Mouse (Mus musculus) olfactory bulb, adult 2 months (tissue): ENCODE data around the gene Vars2. TPM values are rescaled to one million over a fixed set of nuclear protein-coding genes. Genes with fewer than 3 reads are reported as not detected.

Experiments
- H3K27ac ChIP-seq: fragments of 200-500 bp; 2 replicates; pipeline ENCODE4 v1.5.1; 2012; ENCODE audit warnings: low read depth, low read length; ENCODE audit not compliant: insufficient read depth
- H3K4me1 ChIP-seq: fragments of 200-500 bp; 2 replicates; pipeline ENCODE4 v1.6.1; 2012; ENCODE audit warnings: low read length; ENCODE audit not compliant: control insufficient read depth, insufficient read depth
- H3K4me3 ChIP-seq: fragments of 200-500 bp; 2 replicates; pipeline ENCODE4 v1.5.1; 2012; ENCODE audit warnings: mild to moderate bottlenecking, low read depth, low read length, moderate library complexity; ENCODE audit not compliant: insufficient read depth
- CTCF ChIP-seq: fragments of 200-500 bp; IDR thresholded peaks from 2 replicates; pipeline ENCODE4 v1.5.1; 2012; ENCODE audit warnings: low read depth, mild to moderate bottlenecking, low read length, moderate library complexity; ENCODE audit not compliant: insufficient read depth
- POLR2A ChIP-seq: fragments of 200-500 bp; IDR thresholded peaks from 2 replicates; pipeline ENCODE4 v1.6.1; 2012; ENCODE audit warnings: mild to moderate bottlenecking, low read depth, low read length, moderate library complexity; ENCODE audit not compliant: insufficient read depth
- WGBS: fragments of 180-500 bp; shearing (Covaris S2); methylation state at CpG from one replicate; pipeline ENCODE4 v1.1.7; 2018; 5-methylcytosine and 5-hydroxymethylcytosine counted together
- polyA plus RNA-seq: library from polyadenylated mRNA; stranded (reverse); fragments of >200 nt; gene quantifications from 2 replicates; pipeline ENCODE4 v1.2.4, GENCODE M21; 2012; ENCODE audit warnings: low replicate concordance; ENCODE audit not compliant: missing spikeins, insufficient read depth, insufficient read length

Vars2 gene
- polyA plus RNA-seq, 1 experiment, result not detected

DNA sequence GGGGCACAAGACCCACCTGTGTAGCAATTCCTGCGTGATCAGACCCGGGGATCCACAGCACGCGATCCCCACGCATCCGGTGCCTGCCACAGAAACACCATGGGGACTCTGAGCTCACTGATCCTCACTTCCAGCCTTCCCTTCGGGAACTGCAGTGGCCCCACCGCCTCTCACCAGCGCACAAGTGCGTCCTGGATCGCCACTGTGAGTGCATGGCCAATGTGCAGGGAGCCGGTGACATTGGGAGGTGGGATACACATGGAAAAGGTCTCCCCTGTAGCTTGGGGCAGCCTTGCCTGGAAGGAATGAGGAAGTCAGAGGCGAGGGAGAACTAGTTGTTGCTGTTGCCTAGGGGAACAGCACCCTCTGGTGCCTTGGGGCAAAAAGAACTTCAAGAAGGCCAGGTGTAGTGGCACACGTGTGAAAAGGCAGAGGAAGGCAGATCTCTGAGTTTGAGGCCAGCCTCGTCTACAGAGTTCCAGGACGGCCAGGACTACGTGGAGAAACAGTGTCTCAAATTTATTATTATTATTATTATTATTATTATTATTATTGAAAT, 1.4 kb downstream of the Vars2 start:
- Histone ChIP-seq H3K27ac (no peak overlapping the region), H3K4me1 (peaks cover 17% of the 10 kb centered on the region), H3K4me3 (no peak overlapping the region)
- TF ChIP-seq POLR2A (no peak), CTCF (no peak)
- WGBS, result 73% methylated on average over 17 of the region's 17 CpGs

DNA sequence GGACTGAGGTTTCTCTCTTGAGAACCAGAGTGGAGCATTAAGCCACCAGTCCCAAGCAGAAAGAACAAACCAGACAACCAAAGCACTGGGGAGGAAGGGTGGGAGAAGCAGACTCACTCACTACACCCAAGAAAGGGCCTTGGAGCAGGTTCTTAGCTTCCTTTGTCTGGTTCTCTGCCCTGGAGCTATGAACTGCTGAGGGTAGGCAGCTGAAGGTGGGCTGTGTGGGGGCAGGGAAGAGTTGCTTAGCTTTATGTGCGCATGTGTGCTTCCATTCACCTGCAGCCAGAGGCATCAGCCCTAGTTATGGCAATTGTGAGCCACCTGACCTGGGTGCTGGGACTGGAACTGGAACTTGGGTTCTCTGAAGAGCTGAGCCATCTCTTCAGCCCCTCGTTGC, 14.3 kb downstream of the Vars2 start:
- H3K4me1 ChIP-seq, result no peaks in the 10 kb centered on the region
- 65% methylated on average over 2 of the region's 2 CpGs for WGBS
- H3K27ac ChIP-seq, result no peak overlapping the region
- no peak overlapping the region for H3K4me3 ChIP-seq
- TF ChIP-seq POLR2A, result no peak
- TF ChIP-seq CTCF, result no peak

DNA sequence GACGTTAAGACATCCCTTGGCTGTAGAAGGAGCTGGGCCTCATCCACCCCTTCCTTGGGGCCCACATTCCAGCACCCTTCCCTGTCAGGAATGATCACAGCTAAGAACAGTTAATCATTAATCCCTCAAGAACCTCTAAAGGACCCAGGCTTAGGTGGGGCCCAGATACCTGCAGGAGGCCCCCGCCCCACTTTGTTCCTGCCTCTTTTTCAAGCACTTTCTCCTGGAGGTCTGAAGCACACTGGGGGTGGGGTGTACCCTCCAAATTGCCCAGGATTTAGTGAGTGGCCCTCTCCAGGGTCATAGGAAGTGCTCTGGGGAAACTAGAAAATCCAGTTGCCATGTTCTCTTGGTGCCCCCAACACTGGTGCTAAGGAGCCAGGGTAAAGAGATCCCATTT, 18.0 kb downstream of the Vars2 start:
- Histone ChIP-seq H3K4me1 (no peaks in the 10 kb centered on the region), H3K4me3 (no peak overlapping the region), H3K27ac (no peak overlapping the region)
- TF ChIP-seq POLR2A, result no peak
- TF ChIP-seq CTCF, result no peak
- WGBS, result 84% methylated on average over 2 of the region's 2 CpGs

DNA sequence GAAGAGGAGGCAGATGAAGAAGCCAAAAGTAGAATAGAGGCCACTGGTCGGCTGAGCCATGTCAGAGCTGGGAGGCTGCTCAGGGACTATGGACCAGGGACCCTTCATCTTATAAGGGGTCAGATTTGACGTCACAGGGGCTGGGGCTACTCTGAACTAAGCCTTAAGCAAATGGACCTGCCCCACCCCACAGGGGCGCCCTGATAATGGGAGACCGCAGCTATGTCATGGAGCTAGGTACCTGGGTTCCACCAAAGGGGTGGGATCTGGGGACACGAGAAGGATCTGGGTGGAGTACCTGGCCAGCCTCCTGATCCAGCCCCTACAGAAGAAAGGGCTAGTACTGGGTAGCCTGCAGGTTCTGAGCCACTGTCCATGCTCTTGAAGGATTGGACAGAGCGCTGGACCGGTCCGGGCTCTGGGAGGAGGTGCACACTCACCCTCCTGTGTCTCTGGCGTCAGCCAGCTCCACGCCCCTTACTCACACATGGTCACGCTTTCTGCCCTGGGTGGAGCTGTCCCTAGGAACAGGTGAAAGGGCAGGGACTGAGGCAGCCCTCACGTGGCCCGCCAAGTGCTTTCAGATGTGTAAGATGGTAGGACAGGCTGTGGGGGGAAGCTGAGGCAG, 23.7 kb downstream of the Vars2 start, which contains the start of gene Mucl3:
Mucl3 (minus strand) TSS at position 87 of the 628 bp plus-strand sequence.
- WGBS, result 71% methylated on average over 13 of the region's 13 CpGs
- Histone ChIP-seq H3K4me1 (no peaks in the 10 kb centered on the region), H3K4me3 (no peak within 1 kb of the TSS), H3K27ac (no peak within 1 kb of the TSS)
- TF ChIP-seq POLR2A, result no peak
- TF ChIP-seq CTCF, result no peak

DNA sequence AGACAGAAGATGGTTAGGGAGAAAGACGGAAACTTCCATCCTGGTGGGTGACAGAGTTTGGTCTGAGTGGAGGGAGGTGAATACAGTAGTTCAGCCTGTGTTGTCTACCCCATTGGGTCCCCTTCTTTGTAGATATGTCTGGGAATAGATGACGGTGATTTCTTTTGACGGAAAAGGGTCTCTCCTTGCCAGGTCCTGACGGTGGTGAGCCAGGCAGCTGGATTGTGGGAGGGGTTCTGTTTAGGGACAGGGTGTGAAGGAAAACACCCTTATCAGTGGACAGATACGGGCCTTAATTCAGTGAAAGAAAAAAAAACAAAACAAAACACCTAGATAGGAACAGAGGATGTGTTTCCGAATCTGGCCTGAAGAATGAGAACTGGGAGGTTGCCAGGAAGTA, 28.0 kb downstream of the Vars2 start:
- Histone ChIP-seq H3K4me3 (no peak overlapping the region), H3K27ac (no peak overlapping the region), H3K4me1 (peaks cover 7% of the 10 kb centered on the region; the same call in 1 of the 2 replicates)
- WGBS, result 81% methylated on average over 6 of the region's 6 CpGs
- TF ChIP-seq CTCF (no peak), POLR2A (no peak)

DNA sequence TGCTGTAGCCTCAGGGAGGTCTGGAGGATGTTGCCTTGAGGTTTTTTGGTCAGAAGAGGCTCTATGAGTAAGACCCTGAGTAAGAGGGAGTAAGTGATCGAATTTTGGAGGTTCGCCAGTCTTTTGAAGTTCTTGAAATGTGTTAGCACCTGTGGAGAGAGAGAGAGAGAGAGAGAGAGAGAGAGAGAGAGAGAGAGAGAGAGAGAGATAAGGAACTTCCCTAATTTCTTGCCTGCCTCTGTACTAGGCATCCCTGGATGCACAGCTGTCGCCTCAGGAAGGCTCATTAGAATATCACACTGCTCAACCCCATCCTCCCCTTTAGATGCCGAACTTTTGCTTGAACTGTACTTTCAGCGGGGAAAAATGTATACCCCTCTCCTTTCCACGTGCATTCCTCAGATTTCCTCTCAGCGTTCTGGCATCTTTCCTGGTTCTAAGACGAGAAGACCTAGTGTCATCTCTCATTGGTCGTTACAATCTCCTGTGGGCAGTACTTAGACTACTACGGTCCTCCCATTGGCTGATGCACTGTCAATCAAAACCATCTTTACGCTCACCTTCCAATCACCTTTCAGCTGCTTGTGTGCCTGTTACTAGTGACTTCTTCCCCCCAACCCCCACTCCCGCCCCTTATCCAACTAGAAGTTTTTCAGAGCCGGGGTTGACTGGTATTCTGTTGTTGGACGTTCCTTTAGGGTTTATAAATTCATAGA, 28.8 kb downstream of the Vars2 start:
- H3K4me3 ChIP-seq, result no peak overlapping the region
- peaks cover 11% of the 10 kb centered on the region for H3K4me1 ChIP-seq
- no peak overlapping the region for H3K27ac ChIP-seq
- no peak for TF ChIP-seq CTCF
- no peak for TF ChIP-seq POLR2A
- 31% methylated on average over 14 of the region's 14 CpGs for WGBS

DNA sequence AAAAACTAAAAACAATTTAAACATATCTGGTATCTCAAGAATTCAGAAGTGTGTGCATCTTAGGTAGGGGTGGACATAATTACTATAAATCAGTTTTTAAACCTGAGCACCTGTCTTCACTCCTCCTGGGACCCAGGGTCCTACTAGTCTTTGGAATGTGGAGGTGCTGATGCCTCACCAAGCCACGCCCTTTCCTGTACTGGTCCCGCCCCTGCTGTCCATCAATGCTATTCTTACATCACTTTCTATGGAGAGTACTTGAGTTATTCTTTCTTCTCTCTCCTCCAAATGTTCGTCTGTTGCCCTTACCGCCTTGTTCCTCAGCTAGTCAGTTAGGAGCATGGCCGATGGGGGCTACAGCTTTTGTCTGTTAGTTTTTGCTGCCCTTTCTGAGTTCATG, 31.0 kb downstream of the Vars2 start:
- H3K4me3 ChIP-seq, result no peak overlapping the region
- WGBS, result 44% methylated on average over 5 of the region's 5 CpGs
- peaks cover 13% of the 10 kb centered on the region for H3K4me1 ChIP-seq
- TF ChIP-seq CTCF, result no peak
- no peak for TF ChIP-seq POLR2A
- H3K27ac ChIP-seq, result no peak overlapping the region

DNA sequence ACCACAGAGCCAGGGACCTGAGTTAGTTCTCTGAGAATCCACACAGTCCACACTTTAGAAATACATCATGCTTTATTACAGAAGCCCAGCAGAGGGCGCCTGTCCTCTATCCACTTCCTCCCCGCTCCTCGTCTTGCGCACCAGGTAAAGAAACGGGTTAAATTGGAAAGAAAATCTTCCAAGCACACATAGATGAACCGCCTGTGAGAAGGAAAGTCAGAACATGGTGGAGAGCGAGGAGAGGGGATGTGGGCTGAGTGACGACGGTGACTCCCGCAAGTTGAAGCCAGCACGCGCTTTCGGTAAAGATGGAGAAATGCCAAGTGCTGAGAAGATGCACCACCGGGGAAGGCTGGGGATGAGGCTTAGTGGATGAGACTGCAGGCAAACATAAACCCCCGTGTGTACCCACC, 31.7 kb downstream of the Vars2 start:
- WGBS, result 2% methylated on average over 15 of the region's 15 CpGs
- peaks cover 13% of the 10 kb centered on the region for H3K4me1 ChIP-seq
- TF ChIP-seq CTCF (peak; percentile 63), POLR2A (no peak)
- H3K4me3 ChIP-seq, result peak overlapping the region; percentile 54
- no peak overlapping the region for H3K27ac ChIP-seq

DNA sequence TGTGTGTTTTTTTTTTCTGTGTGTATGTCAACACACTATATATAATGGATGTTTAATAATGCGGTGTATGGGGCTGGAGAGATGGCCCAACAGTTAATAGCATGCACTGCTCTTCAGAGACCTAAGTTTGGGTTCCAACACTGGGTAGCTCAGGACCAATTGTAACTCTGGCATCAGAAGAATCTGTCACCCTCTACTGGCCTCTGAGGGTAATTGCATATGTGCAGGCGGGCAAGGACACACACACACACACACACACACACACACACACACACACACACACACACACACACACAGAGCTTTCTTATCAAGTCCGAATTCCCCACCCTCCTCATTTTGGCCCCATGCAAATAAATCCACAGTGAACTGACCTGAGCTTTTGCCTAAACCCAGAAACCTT, 32.2 kb downstream of the Vars2 start:
- 91% methylated on average over 2 of the region's 3 CpGs for WGBS
- Histone ChIP-seq H3K4me1 (peaks cover 13% of the 10 kb centered on the region), H3K27ac (no peak overlapping the region), H3K4me3 (no peak overlapping the region)
- no peak for TF ChIP-seq POLR2A
- TF ChIP-seq CTCF, result peak; percentile 23; the same call in 1 of the 2 replicates

DNA sequence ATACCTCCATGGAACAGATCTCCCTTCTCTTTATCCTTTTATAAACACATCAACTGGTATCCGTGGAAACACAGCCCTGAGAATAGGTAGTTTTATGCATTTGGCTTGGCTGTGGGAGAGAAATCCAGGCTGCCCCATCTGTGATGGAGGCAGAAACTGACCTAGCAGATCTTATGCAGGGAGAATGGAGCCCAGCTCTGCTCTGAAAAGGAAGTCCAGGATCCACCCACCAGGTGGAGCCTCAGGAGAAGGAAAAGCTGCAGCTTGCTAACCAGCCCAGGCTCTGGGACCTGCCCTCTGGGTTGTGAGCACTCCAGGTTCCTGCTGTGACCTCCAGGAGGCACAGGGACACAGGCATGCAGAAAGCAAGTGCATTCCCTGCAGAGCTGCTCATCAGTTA, 33.4 kb downstream of the Vars2 start:
- 8% methylated on average over 1 of the region's 1 CpGs for WGBS
- TF ChIP-seq CTCF (0 out of 2 replicates have a peak, but pooled peaks have one; percentile 20), POLR2A (no peak)
- H3K27ac ChIP-seq, result no peak overlapping the region

More for the DNA sequence above, 33.4 kb downstream of the Vars2 start:
- H3K4me3 ChIP-seq, result no peak overlapping the region
- peaks cover 13% of the 10 kb centered on the region for H3K4me1 ChIP-seq
